Mouse (Mus musculus): ENCODE results near the gene Rbm19. TPM values are rescaled to one million over a fixed set of nuclear protein-coding genes. Genes with fewer than 3 reads are reported as not detected.

Rbm19 gene
- total RNA-seq, 1 experiment from 2014 or later: 25.0 TPM

DNA sequence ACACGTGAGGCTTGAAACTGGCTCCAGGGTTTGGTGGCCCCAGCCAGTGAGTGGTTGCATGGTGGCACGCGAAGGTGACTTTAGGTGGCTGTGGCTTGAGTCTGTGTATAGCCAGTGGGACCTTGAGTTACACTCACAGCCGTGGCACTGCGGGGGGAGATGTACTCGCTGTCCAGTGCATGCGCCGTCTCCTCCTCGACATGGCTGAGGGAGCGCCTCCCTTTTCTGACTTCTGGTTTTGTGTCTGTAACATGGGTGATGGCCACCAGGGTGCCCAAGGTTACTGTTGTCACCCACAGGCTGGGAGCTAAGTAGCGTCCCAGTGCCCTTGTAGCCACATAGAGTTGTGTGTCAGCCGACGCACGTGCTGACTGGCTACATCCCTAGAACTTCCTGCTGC lies 19.1 kb downstream of the Rbm19 start:
- DNase-seq: no peak

DNA sequence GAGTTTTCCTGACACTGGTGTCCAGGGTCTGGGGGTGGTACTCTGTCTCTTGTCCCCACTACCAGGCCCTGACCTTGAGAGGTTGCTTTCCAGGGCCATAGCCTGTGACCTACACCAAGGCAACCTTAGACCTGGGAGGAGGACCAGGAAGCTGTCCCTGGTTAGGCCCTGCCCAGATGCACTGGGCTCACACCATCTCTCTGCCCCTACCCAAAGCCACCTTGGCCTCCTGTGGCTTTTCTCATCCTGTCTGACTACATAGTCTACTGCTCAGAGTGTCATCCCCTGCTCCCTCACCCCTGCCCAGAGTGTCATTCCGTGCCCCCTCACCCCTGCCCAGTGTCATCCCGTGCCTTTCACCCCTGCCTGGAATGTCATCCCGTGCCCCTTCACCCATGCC lies 19.6 kb downstream of the Rbm19 start:
- no peak for DNase-seq

DNA sequence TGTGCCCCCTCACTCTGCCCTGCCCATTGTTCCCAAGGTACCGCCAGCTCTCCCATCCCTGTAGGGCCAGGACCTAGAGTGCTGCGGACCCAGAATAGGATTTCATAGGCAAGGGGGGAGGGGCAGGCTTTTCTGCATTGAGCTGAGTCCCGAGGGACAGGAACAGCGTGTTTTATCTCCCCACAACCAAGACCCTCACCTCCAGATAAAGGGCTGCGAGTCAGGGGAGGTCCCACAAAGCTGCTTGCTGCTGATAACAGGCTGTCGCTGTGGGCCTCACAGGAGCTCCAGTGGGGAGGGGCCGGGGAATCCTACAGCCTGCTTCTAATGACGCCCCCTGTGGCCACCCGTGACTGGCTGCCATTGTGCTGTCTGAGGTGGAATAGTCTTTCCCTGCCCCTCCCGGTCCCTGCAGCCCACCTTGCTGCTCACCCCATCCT lies 20.0 kb downstream of the Rbm19 start:
- DNase-seq: no peak

DNA sequence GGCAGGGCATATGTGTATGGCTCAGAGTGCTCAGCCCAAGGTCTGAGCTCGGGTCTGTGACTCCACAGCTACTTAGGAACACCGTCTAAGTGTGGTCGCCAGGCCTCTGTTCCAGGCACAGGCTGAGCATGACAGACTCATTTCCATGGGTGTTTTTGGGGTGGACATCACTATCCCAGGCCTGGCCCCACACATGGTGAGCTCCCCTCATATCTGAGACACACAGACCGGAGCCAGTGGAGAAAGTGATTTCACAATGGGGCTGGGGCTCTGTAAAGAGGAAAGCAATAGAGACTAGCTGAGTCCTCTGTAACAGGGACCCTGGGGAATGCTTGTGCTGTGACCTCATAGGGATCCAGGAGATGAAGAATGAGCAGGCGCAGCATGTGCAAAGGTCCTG lies 20.8 kb downstream of the Rbm19 start:
- DNase-seq: no peak

DNA sequence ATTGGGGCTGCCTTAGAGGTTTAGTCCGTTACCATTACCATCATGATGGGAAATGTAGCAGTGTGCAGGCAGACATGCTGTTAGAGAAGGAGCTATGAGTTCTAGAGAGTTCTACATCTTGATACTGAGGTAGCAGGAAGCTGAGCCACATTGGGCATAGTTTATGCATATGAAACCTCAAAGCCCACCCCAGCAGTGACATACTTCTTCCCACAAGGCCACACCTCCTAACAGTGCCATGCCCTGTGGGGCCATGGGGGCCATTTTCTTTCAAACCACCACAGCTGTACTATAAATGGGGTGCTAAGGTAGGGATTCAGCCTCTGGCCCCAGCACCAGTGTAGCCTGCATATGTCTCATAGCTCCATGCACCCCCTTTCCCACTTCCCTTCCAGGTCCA lies 21.6 kb downstream of the Rbm19 start:
- no peak for DNase-seq

DNA sequence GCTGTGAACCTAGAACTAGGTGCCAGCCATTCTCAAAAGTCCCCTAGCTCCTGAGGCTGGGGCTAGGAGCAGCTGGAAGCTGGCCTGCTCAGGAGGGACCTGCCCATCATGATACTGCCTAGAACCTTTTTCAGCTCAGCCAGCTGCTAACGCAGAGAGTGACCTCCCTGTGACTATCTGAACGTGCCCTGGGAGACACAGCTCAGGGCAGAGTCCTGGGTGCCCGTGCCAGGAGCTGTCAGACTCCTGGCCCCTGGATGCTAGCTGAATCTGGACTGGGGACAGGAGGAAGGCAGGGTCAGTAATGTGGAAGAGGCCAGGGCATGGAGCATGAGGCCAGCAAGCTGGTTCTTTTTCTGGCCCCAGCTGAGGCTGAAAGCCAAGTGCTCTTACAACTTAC lies 22.1 kb downstream of the Rbm19 start:
- no peak for DNase-seq

DNA sequence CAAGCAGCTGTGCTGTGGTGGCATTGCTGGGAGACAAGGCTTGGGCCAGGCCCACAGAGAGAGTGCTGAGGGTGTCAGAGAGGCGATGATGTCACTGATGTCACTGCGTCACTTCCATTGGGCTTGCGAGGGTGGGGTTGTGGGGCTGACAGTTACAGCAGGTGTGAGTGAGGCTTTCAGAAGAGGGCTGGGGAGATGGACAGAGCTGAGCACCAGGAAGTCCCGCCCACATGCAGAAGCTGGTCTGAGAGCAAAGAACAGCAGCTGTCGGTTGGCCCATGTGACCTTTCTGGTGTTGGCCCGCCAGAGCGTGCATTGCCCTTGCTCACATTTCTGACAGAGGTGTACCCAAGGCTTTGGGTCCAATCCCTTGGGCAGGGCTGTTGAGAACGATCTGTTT lies 23.0 kb downstream of the Rbm19 start:
- DNase-seq: no peak

DNA sequence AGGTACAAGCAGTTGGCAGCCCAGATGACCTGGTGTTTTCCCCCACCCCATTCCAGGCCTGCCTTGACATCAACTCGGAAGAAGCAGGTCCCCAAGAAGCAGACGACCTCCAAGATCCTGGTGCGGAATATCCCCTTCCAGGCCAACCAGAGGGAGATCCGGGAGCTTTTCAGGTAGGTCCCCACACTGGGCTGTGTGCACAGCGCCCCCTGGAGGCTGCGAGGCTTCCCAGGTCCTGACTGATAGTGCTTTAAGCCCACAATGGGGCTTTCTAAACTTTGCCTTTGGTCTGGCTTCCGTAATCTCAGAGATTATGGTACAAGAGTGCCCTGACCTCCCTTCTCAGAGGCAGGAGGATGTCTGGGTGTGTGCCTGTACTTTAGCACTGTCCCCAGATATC lies 27.7 kb downstream of the Rbm19 start:
- DNase-seq: peak; percentile 23

DNA sequence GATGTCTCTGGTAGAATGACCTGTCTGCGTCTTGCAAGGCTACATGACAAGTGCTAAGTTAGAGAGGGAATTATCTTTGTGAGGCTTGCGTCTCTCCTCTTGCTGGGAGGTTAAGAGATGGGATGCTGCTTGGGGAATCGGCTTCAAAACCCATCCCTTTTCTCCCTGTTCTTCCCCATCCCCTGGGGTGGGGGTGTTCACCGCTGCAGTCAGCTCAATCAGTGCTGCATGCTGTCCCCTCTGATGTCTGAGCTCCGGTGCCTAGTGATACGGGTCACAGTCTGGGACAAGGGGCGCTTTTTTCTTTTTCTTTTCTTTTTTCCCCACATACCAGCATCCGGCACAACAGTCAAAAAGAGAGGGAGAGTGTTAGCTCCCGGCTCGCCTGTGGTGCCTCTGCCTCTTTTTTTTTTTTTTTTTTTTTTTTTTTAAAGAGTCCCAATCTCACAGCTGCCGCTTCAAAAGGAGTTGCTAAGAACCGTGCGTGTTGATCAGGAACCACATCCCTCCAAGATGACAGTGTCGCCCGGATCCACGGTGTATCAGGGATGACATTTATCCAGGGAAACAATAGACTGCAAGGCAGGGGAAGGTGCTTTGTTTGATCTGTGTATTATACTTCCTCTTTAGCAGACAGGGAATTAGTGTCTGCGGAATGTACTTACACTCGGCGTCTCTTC lies 29.2 kb downstream of the Rbm19 start:
- DNase-seq: no peak

DNA sequence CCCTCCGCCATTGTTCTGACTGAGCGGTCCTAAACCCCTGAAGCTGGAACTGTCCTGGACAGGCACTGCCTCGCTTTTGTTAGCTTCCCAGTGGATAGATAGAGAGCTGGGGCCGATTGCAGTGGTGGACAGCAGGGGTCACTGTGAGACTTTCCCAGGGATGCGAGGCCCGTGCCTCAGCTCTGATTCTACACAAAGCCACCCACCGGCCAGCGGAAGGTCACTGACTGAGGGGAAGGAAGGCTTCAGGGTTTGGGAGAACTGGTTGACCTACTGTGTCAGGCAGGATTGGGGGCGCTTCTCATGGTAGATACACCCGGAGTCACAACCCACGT lies 29.8 kb downstream of the Rbm19 start:
- peak; percentile 29 for DNase-seq

DNA sequence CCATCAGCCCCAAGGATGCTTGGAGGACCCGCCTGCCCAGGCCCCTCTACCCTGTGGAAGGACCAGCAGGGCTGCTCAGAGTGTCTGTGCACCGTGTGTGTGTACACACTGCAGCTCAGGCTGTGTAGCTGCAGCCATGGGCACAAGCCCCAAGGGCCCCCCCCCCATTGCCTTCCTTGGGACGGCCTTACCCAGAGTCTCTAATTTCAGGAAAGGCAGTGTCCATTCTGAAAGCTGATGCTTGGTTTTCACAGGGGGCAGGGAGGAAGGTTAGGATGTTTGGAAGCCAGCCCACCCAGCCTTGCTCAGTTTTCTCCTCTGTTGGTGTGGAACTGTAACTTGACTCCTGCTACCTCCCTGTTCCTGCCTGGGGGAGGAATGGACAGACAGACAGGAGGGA lies 30.6 kb downstream of the Rbm19 start:
- no peak for DNase-seq

DNA sequence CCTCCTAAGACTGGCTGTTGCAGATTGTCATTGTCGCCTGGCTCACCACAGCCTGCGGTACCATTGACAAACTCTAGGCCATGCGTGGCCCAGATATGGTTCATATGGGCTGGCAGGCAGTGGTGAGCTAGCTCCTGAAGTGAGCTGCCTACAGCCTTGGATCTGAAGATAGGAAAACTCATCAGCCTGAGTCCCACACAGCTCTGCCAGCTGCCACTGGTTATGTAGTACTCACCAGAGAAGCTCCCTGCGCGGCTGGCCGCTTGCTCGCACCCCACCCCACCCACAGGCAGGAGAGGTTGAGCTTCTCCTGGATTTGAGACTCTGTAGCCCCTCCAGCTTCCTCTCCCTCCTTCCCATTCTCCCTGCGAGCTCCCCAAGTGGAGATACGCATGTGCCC lies 32.0 kb downstream of the Rbm19 start:
- DNase-seq: no peak

DNA sequence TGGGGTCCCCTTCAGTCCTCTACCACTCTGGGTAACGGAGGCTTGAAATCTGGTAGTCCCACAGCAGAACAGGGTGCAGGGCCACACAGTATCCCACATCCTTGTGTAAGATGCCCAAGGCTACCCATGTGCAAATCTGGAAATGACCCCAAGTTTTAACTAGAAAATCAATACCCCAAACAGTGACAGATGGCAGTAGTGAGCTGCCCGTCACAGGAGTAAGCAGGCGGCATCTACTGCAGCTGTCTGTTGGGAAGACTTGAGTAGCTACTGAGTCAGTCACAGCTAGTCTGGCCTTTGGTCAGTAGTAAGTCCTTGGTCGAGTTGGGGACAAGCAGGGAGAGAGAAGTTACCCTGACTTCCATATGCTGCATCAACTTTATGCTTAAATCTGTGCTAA lies 34.9 kb downstream of the Rbm19 start:
- DNase-seq: no peak

DNA sequence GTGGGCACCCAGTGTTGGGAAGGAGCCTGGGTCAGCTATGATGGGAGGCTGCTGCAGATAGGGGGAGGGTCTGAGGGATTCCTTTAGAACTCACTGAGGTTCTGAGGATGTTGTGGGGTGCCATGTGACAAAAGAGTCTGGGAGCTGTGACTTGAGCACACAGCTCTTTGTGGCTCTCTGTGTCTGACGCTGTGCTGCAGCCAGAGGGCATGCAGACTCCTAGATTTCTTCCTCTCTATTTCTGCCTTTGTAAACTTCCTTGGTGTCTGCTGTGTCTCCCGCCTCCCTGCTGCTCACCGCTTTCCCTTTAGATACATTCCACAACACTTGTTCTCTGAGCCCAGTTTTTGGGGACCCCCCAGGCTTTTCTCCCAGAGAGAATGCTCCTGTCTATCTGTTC lies 36.9 kb downstream of the Rbm19 start:
- no peak for DNase-seq

DNA sequence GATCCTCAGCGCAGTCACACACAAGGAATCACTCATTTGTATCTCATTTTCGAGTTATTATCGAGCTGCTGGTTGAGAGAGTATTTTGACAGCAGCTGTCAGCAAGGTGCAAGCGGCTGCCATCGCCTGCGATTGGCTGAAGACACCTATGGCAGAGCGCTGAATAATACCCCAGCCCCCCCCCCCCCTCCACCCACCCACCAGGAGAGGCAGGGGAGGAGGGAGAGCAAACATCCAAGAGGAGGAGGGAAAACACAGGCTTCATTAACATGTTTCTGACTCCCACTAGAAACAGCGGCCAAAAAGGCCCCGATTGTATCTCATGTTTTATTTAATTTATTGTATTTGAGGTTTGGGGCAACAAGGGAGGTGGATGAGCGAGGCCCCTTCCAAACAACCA lies 39.4 kb downstream of the Rbm19 start:
- no peak for DNase-seq

DNA sequence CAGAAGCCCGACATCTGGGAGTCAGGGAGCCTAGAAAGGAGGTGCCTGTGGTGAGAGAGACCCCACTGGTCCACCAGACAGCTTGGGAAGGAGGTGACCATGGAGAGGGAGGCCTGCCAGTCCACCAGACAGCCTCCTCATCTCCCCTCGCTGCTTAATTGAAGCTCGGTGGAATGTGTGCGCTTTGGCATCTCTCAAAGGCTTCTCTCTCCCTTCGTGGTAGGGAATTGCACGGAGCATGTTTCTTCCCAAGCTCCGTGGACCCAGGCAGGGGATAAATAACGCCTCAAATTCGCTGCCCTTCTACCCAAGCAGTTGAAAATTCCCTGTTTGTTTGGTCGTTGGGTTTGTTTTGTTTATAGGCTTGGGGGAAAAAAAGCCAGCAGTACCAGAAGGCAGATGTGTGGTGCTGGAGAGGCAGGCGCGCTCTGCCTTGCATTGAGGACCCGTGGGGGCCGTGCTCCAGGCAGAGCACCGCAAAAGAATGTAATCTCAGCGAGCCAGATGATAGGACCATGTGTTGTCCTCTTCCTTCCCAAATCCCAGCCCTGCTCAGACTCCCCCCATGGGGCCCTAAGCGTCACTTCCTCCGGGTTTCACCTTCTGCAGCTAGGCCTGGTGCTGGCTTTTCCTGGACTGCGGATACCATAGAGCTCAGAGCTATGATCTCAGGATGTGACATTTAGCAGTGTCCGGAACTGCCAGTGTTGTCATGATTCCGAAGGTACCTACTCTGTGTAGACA lies 40.1 kb downstream of the Rbm19 start:
- no peak for DNase-seq

DNA sequence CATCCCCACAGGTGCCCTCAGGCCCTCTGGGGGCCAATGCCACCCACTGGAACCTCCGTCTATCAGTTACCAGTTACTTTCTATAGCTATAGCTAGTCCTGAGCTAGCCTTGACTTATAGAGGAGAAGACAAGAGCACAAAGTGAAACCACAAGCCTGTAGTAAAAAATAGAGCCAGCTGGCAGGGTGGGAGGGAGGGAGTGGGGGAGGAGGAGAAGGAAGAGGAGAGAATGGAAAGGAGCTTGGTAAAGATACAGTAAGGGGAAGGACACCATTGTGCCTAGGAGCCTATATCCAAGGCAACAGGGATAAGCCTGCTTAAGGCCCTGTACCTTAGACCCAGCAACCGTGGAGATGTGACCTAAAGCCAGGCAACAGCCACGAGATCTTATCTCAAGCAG lies 40.9 kb downstream of the Rbm19 start:
- DNase-seq: no peak

DNA sequence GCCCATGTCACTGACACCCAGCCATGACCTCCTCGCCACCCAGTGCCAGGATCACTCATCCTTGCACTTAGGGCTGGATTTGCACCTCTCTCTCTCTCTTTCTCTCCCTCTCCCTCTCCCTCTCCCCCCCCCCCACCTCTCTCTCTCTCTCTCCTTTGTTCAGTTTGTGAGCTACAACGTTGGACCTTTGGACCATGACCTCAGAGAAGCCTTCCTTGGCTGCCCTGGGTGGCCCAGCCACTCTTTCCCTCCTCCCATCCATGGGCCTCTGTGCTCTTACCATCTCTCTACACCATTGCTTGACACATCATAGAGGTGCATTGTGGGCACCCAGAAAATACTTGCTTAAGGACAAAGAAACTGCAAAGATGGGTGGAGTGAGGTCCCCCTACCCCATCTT lies 42.2 kb downstream of the Rbm19 start:
- no peak for DNase-seq

DNA sequence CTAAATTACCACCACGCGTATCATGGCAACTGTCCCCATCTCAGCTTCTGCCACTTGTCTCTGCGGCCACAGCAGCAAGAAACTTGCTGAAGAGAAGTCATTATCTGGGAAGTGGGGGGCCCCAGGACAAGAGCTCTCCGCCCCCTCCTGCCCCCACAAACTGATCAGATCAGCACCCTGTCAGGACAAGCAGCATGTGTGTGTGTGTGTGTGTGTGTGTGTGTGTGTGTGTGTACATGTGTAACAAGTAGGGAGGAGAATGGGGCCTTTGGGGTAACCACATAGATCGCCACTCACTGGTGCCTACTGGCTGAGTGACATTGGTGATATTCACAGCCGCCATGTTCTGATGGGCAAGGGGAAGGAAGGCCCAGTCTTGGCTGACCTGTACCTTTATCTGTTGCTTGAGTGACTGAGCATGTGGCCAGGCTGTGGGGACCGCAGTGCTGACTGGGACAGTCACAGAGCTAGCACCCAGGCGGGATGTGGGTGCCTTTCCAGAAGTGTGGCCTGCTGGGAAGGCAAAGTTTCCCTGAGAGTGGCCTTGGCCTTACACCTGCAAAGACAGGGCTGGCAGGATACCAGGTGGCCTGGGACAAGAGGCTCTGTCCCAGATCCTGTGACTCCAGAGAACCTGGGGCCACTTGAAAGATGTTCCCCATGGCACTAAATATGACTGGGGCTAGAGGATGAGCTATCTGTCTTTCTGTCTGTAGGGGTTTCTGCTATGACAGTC lies 44.8 kb downstream of the Rbm19 start:
- DNase-seq: no peak

DNA sequence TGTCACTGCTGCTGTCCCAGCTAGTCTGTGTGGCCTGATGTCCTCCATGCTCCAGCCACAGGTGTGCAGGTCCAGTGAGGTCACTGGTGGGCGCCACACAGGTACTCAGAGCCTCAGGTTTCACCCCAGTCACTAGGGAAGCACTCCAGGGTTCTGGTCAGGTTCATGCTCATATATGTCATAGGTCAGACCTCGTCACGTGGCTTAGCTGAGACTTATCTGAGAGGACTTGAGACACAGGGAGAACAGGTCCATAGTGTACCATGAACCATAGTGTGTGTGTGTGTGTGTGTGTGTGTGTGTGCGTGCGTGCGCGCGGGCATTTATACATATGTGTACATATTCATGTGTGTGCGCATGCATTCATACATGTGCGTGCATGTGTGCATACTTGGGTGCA lies 46.4 kb downstream of the Rbm19 start:
- DNase-seq: no peak

DNA sequence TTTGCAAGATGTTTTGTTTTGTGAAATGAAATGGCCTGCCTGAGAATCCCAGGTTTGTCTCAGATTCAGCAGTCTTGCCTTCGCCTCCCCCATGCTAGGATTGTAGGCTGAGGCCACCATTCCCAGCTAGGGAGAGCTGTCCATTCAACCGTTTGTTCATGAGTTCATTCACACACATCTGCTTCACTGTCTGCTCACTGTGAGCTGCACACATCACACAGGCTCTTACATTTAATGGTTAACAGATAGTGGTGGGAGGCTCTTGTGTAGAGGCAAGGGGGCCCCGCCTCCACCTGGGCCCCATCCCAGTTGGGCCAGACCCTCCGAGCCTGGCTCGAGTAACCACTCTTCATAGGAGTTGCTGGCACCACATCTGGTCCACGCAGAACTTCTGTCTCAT lies 47.2 kb downstream of the Rbm19 start:
- DNase-seq: no peak

DNA sequence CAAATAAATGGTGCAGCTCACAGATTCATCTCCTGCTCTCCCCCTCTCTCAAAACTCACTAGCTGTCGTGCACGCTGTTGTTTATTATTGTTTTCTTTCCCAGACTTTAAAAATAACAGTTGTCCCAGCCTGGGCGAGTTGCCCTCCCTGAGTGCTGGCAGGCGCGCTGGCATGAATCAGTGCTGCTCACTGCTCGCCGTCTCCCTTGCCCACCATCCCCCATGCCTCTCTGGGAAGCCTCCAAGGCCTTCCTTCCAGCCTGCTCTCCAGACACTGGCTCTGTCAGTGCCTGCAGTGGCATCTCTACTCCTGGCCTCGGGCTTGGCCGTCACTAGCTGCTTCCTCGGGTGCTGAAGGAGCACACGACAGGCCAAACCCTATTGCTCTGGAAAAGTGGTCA lies 48.2 kb downstream of the Rbm19 start:
- DNase-seq: peak; percentile 74

DNA sequence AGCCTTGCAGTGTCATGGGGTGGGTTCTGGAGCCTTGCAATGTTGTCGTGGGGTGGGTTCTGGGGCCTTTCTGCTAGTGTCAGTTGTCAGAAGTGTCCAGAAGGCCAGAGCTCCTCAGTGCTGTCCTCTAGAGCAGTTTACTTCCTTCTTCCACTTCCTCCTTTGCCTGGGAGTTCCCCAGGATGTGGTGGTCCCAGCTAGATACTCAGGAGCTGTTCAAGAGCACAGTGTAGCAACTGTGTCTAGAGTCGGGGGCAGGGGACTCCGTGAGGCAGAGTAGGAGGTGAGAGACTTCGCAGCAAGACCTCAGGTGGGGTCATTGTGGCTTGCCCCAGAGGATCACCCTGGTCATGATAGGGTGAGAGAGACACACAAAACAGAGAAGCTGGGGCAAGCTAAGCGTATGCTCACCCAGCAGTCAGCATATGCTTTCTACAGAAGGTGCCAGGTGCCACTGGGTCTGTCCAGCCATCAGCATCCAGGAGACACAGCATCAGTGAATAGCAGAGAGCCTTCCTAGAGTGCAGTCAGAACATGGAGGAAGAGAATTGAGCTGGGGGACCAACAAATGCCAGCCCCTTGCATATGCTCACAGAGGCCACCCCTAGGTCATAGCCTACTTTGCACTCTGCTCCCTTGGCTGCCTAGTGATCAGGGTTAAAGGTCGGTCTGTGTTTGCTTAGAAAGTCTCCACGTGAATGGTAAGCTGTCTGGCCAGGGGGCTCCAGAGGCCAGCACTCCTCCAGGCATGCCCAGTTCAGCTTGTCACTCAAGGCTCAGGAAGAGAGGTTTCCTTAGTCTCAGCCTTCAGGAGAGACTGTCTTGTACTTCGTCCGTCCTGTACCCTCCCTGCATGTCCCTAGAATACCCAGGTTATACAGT lies 49.0 kb downstream of the Rbm19 start:
- no peak for DNase-seq

Measured in adrenal gland, postnatal 25 days (tissue).